Mouse (Mus musculus): Measurements from ENCODE around the gene Slc6a11.

Slc6a11 gene

GRCm38 (mm10) chr6:114182366-114183179 is 51.5 kb downstream of the Slc6a11 start:
- DNase-seq, result no peak

GRCm38 (mm10) chr6:114187121-114187520 is 56.1 kb downstream of the Slc6a11 start:
- DNase-seq, result peak in 1 of 2 experiments; percentile 49

GRCm38 (mm10) chr6:114188869-114189268 is 57.8 kb downstream of the Slc6a11 start:
- DNase-seq, result no peak

- DNase-seq, result no peak
Measured at GRCm38 (mm10) chr6:114195998-114196397, 65.0 kb downstream of the Slc6a11 start.

- DNase-seq, result peak in 1 of 2 experiments; percentile 7
Measured at GRCm38 (mm10) chr6:114199200-114199845, 68.3 kb downstream of the Slc6a11 start.

- DNase-seq, result no peak
Measured at GRCm38 (mm10) chr6:114204557-114204956, 73.5 kb downstream of the Slc6a11 start.

GRCm38 (mm10) chr6:114208296-114208695 is 77.3 kb downstream of the Slc6a11 start:
- DNase-seq, result no peak

GRCm38 (mm10) chr6:114214393-114214792 is 83.4 kb downstream of the Slc6a11 start:
- DNase-seq, result no peak

GRCm38 (mm10) chr6:114216741-114217414 is 85.8 kb downstream of the Slc6a11 start:
- DNase-seq, result no peak

- DNase-seq, result peak in 1 of 2 experiments; percentile 30
Measured at GRCm38 (mm10) chr6:114224399-114224798, 93.4 kb downstream of the Slc6a11 start.

- DNase-seq, result no peak
Measured at GRCm38 (mm10) chr6:114227378-114227777, 96.3 kb downstream of the Slc6a11 start.

- no peak for DNase-seq
Measured at GRCm38 (mm10) chr6:114228196-114228595, 97.2 kb downstream of the Slc6a11 start.

- no peak for DNase-seq
Measured at GRCm38 (mm10) chr6:114238892-114239644, 108.0 kb downstream of the Slc6a11 start.

GRCm38 (mm10) chr6:114245665-114246064 is 114.6 kb downstream of the Slc6a11 start:
- no peak for DNase-seq

GRCm38 (mm10) chr6:114250311-114250710 is 119.3 kb downstream of the Slc6a11 start:
- DNase-seq, result peak; percentile 65 to 87

- no peak for DNase-seq
Measured at GRCm38 (mm10) chr6:114254927-114255326, 123.9 kb downstream of the Slc6a11 start.

GRCm38 (mm10) chr6:114257762-114258361 is 126.8 kb downstream of the Slc6a11 start:
- DNase-seq, result no peak

- DNase-seq, result no peak
Measured at GRCm38 (mm10) chr6:114258661-114259193, 127.7 kb downstream of the Slc6a11 start.

- DNase-seq, result no peak
Measured at GRCm38 (mm10) chr6:114261609-114262008, 130.6 kb downstream of the Slc6a11 start.

- DNase-seq, result no peak
Measured at GRCm38 (mm10) chr6:114264010-114264409, 133.0 kb downstream of the Slc6a11 start.

- DNase-seq, result peak in 1 of 2 experiments; percentile 8
Measured at GRCm38 (mm10) chr6:114264426-114264825, 133.4 kb downstream of the Slc6a11 start.

GRCm38 (mm10) chr6:114266273-114266672 is 135.2 kb downstream of the Slc6a11 start:
- no peak for DNase-seq

Data from kidney, postnatal 36 days (tissue).